Mouse (Mus musculus) common myeloid progenitor, adult 5-6 weeks (primary cell): Measurements from ENCODE around the gene Edar. TPM values are rescaled to one million over a fixed set of nuclear protein-coding genes. Genes with fewer than 3 reads are reported as not detected.
A peak's percentile ranks its signal among the peaks of the same experiment; 100 is the strongest.
"Not testable (repeated sequence)": the region's sequence is repeated elsewhere in the genome, so short reads cannot be mapped to it uniquely, and the experiment has no call there.

Source experiments
- ATAC-seq: replicated peaks from 2 replicates; pipeline ENCODE4 v1.8.0; 2016; ENCODE audit warnings: low read depth, mild to moderate bottlenecking, moderate TSS enrichment, inconsistent platforms; ENCODE audit not compliant: poor library complexity, severe bottlenecking
- total RNA-seq: library from RNA; stranded (forward); fragments of 200-1000, 187-1606 nt; gene quantifications from 2 replicates; pipeline ENCODE4 v1.2.3, GENCODE M21; 2017

Gene Edar
- 0.09 TPM in 1 of 2 replicates, not detected in the other for total RNA-seq

- ATAC-seq, result peak; percentile 94
Observed at GRCm38 (mm10) chr10:58675533-58675932, at the start of gene Edar. Gene Edar (minus strand): TSS chr10:58675654.

GRCm38 (mm10) chr10:58718110-58718509 is 42.7 kb upstream of the Edar start, which contains the start of gene Gm17542:
Gene Gm17542 (minus strand): TSS chr10:58718210.
- ATAC-seq, result not testable (repeated sequence)

GRCm38 (mm10) chr10:58714789-58715148 is 39.3 kb upstream of the Edar start:
- no peak for ATAC-seq

GRCm38 (mm10) chr10:58713855-58714788 is 38.7 kb upstream of the Edar start:
- peak; percentile 69 for ATAC-seq

- ATAC-seq, result peak; percentile 65
Observed at GRCm38 (mm10) chr10:58713225-58713624, 37.8 kb upstream of the Edar start.

GRCm38 (mm10) chr10:58709021-58709420 is 33.6 kb upstream of the Edar start:
- ATAC-seq, result no peak

GRCm38 (mm10) chr10:58700578-58700977 is 25.1 kb upstream of the Edar start:
- ATAC-seq, result no peak

GRCm38 (mm10) chr10:58700160-58700559 is 24.7 kb upstream of the Edar start:
- no peak for ATAC-seq

- no peak for ATAC-seq
Observed at GRCm38 (mm10) chr10:58698955-58699354, 23.5 kb upstream of the Edar start.

GRCm38 (mm10) chr10:58691051-58691450 is 15.6 kb upstream of the Edar start:
- ATAC-seq, result no peak

- ATAC-seq, result no peak
Observed at GRCm38 (mm10) chr10:58679298-58679697, 3.8 kb upstream of the Edar start.

- peak; percentile 78 for ATAC-seq
Observed at GRCm38 (mm10) chr10:58673278-58674061, 2.0 kb downstream of the Edar start.

GRCm38 (mm10) chr10:58672557-58673277 is 2.7 kb downstream of the Edar start:
- no peak for ATAC-seq

GRCm38 (mm10) chr10:58663868-58664267 is 11.6 kb downstream of the Edar start:
- no peak for ATAC-seq

- no peak for ATAC-seq
Observed at GRCm38 (mm10) chr10:58663417-58663816, 12.0 kb downstream of the Edar start.

GRCm38 (mm10) chr10:58659268-58659986 is 16.0 kb downstream of the Edar start:
- ATAC-seq, result peak; percentile 66; the same call in 1 of the 2 replicates

- ATAC-seq, result no peak
Observed at GRCm38 (mm10) chr10:58657731-58658130, 17.7 kb downstream of the Edar start.

GRCm38 (mm10) chr10:58653679-58654078 is 21.8 kb downstream of the Edar start:
- ATAC-seq, result no peak
